Mouse (Mus musculus) hindbrain, embryonic 10.5 days (tissue): ENCODE results near the gene Mpc1. TPM values are rescaled to one million over a fixed set of nuclear protein-coding genes. Genes with fewer than 3 reads are reported as not detected.

ENCODE experiments used
- DNase-seq: peaks from one replicate; pipeline ENCODE4 v3.0.0-alpha.2; 2017; ENCODE audit warnings: low spot score
- H3K27ac ChIP-seq: fragments of 300-500 bp; sonication (generic); 2 replicates; pipeline ENCODE4 v1.5.1; 2016; ENCODE audit warnings: mild to moderate bottlenecking, moderate library complexity
- H3K27me3 ChIP-seq: fragments of 300-500 bp; sonication (generic); 2 replicates; pipeline ENCODE4 v1.6.1; 2016; ENCODE audit warnings: mild to moderate bottlenecking; ENCODE audit not compliant: poor library complexity, insufficient read depth, severe bottlenecking
- H3K36me3 ChIP-seq: fragments of 300-500 bp; sonication (generic); 2 replicates; pipeline ENCODE4 v1.6.1; 2016; ENCODE audit warnings: mild to moderate bottlenecking, moderate library complexity
- H3K4me1 ChIP-seq: fragments of 300-500 bp; sonication (generic); replicated peaks from 2 replicates; pipeline ENCODE4 v1.6.1; 2016; ENCODE audit warnings: mild to moderate bottlenecking
- H3K4me3 ChIP-seq: fragments of 300-500 bp; sonication (generic); 2 replicates; pipeline ENCODE4 v1.5.1; 2016; ENCODE audit warnings: mild to moderate bottlenecking, moderate library complexity
- H3K9me3 ChIP-seq: fragments of 300-500 bp; sonication (generic); 2 replicates; pipeline ENCODE4 v1.6.1; 2016; ENCODE audit warnings: mild to moderate bottlenecking, moderate library complexity
- WGBS: fragments of 180-500 bp; shearing (Covaris S2); methylation state at CpG from one replicate; pipeline ENCODE4 v1.1.7; 2016; 5-methylcytosine and 5-hydroxymethylcytosine counted together
- polyA plus RNA-seq: library from polyadenylated mRNA; unstranded; fragments of >200 nt; fragmentation: Nextera tagmentation; extraction: Ambion mirVana; gene quantifications from 2 replicates; pipeline ENCODE4 v1.2.1, GENCODE M21; 2016

Gene Mpc1
- polyA plus RNA-seq, 1 experiment from 2014 or later: 106 TPM

DNA sequence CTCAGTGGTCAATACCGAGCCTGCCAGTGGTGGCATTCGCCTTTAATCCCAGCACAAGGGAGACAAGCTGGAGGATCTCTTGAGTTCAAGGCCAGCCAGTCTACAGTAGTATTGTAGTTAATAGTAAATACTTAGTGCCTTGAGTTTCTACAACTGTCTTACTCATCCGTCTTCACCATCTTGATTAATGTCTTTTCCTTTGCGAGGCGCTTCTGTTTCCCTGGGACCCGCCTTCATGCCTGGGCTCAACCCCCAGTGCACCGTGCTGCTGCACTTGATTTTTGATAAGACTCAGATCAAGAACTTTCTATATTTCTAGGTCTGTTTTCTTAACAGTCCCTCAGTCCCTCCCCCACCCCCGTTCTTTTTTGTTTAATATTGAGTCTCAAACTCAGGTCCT is 2.4 kb downstream of the Mpc1 start:
- Histone ChIP-seq H3K4me3 (peak overlapping the region; percentile 89), H3K9me3 (no peaks in the 10 kb centered on the region), H3K27ac (no peak overlapping the region), H3K27me3 (peaks cover 25% of the 10 kb centered on the region), H3K4me1 (peaks cover 20% of the 10 kb centered on the region), H3K36me3 (no peaks in the 10 kb centered on the region)
- 33% methylated on average over 8 of the region's 8 CpGs for WGBS
- no peak for DNase-seq

DNA sequence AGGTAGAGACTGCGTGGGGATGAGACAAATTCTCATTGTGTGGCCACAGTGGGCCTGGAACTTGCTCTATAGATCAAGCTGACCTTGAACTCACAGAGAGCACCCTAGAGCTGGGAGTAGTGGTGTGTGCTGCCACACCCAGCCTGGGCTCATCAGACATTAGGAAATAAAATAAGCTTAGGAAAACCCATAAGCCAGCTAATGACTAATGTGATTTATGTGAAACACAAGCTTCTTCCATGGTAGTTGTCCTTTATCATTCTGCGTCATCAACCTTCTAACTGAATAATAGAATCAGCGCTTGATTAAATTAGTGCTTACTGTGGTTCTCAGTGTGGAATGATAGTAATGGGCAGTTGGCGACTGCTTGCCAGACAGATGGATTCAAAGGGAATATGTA is 4.3 kb downstream of the Mpc1 start:
- no peak overlapping the region for H3K4me3 ChIP-seq
- WGBS: 87% methylated on average over 4 of the region's 4 CpGs

DNA sequence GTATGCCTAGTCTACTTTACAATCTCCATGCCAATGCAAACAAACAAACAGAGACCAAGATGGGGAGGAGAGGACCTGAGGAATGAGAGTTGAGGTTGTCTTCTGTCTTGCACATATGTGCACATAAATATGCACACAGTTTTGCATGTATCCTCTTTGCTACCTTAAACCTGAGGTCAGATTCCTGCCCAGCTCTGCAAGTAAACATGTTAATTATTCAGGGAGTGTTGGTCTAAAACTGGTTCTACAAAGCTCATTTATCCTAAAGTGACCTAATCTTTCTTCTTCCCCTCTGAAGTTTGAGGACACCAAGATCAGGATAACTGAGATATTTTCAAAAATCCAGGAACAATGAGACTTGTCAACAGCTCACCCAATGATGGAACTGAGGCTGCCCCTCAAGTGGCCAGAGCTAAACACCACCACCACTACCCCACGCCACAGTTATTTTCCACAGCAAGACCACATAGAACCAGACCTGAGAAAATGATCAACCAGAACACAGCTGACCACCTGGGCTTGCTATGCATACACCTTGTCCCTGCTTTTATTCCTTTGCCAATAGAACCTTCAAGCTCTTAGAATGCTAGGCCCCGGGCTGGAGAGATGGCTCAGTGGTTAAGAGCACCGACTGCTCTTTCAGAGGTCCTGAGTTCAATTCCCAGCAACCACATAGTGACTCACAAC is 7.4 kb downstream of the Mpc1 start:
- WGBS: 91% methylated on average over 3 of the region's 3 CpGs
- 0 out of 2 replicates have a peak, but pooled peaks cover 3% of the 10 kb centered on the region for H3K36me3 ChIP-seq
- H3K4me3 ChIP-seq: no peak overlapping the region
- no peaks in the 10 kb centered on the region for H3K9me3 ChIP-seq
- no peaks in the 10 kb centered on the region for H3K4me1 ChIP-seq
- H3K27me3 ChIP-seq: peaks cover 12% of the 10 kb centered on the region
- no peak overlapping the region for H3K27ac ChIP-seq
- DNase-seq: no peak

More for the DNA sequence above, 4.3 kb downstream of the Mpc1 start:
- Histone ChIP-seq H3K36me3 (no peaks in the 10 kb centered on the region), H3K27ac (no peak overlapping the region), H3K4me1 (peaks cover 20% of the 10 kb centered on the region), H3K9me3 (no peaks in the 10 kb centered on the region), H3K27me3 (peaks cover 25% of the 10 kb centered on the region)
- no peak for DNase-seq

DNA sequence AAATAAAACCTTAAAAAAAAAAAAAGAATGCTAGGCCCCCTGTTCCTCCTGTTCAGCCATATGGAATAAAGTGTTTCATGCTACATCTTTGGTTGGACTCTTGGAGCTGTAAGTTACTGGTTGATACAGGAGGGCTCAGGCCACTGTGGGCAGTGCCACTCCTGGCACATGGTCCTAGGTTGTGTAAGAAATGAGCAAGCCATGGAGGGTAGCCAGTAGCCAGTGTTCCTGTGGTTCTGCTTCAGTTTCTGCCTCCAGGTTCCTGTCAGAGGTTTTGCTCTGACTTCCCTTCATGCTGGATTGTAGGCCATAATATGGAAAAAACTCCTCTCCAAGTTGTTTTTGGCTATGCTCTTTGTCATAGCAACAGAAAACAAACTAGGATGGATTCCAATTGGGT is 8.0 kb downstream of the Mpc1 start:
- no peak overlapping the region for H3K4me3 ChIP-seq
- 0 out of 2 replicates have a peak, but pooled peaks cover 3% of the 10 kb centered on the region for H3K36me3 ChIP-seq
- DNase-seq: no peak
- H3K4me1 ChIP-seq: no peaks in the 10 kb centered on the region
- H3K27ac ChIP-seq: no peak overlapping the region
- peaks cover 6% of the 10 kb centered on the region for H3K27me3 ChIP-seq
- no peaks in the 10 kb centered on the region for H3K9me3 ChIP-seq

DNA sequence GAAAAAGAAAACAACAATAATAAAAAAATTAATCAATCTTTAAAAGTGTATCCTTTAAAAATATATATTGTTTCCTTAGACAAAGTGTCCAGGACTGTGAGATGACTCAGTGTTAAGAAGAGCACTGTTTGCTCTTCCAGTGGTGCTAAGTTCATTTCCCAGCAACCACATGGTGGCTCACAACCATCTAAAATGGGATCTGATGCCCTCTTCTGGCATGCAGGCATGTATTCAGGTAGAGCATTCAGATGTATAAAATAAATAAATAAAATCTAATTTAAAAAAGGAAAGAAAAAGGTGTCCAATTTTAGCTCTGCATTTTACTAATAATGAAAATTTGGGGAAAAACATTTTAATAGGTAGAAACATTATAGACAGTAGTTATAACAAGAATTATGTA is 13.1 kb downstream of the Mpc1 start:
- Histone ChIP-seq H3K27me3 (no peaks in the 10 kb centered on the region), H3K36me3 (0 out of 2 replicates have a peak, but pooled peaks cover 5% of the 10 kb centered on the region), H3K4me3 (no peak overlapping the region), H3K27ac (no peak overlapping the region), H3K9me3 (no peaks in the 10 kb centered on the region), H3K4me1 (no peaks in the 10 kb centered on the region)
- no peak for DNase-seq

DNA sequence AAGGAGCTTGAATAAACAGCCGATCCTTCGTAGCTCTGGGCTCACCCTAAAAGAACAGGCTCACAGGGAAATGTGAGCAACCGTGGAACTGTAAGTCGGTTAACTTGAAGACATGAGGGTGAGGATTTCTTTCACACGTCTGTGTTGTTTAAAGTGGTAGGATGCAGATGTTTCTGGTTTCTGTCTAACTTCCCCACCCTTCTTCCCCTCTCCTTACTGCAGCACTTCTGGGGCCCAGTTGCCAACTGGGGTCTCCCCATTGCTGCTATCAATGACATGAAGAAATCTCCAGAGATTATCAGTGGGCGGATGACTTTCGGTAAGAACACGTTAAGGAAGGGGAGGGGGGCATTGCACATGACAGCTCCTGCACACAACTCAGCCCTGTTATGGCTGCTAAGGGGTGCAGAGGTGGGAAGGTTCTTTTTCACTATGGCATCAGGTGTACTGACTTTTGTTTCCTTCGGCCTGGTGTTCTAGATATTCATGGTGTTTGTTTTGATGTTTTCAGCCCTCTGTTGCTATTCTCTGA is 13.7 kb downstream of the Mpc1 start:
- no peaks in the 10 kb centered on the region for H3K4me1 ChIP-seq
- WGBS: 90% methylated on average over 9 of the region's 9 CpGs
- no peak for DNase-seq

DNA sequence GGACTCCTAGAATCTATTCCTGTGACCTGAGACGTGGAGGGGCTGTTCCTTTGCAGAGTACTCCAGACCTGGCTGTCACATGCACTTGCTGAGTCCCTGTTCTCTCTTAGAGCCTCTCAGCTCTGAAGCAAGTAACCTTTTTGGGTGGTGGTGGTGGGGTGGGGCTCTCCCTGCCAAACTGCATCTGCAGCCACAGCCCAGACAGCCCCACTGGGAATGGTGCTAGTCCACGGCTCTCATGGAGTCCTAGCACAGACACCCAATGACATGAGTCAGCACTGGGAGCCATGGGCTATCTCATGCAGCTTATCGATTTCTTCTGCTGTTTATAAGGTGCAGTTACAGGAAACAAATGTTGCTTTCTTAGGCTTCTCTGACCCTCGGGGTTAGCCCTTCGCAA is 15.0 kb downstream of the Mpc1 start:
- Histone ChIP-seq H3K27me3 (no peaks in the 10 kb centered on the region), H3K27ac (no peak overlapping the region)
- WGBS: 83% methylated on average over 5 of the region's 5 CpGs

More for the DNA sequence above, 13.7 kb downstream of the Mpc1 start:
- Histone ChIP-seq H3K27me3 (no peaks in the 10 kb centered on the region), H3K4me3 (no peak overlapping the region), H3K9me3 (no peaks in the 10 kb centered on the region), H3K27ac (no peak overlapping the region), H3K36me3 (0 out of 2 replicates have a peak, but pooled peaks cover 5% of the 10 kb centered on the region)

DNA sequence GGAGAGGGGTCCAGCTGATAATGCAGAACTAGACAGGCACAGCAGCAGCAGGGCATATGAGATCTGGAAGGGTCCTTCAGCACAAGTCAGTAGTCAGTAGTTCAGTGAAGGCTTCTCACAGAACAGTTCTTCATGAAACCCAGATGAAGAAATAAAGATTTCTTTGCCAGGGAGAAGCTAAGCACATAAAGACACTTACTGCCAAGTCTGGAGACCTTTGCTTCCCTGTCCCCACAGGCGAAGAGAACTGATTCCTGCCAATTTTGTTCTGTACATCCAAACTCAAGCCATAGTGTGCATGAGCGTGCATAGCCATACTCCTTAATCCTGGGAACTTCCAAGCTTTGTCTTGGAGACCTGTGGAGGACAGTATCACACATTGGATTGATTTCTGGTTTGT is 15.6 kb downstream of the Mpc1 start:
- WGBS: 86% methylated on average over 2 of the region's 2 CpGs
- DNase-seq: no peak
- no peak overlapping the region for H3K4me3 ChIP-seq
- H3K4me1 ChIP-seq: no peaks in the 10 kb centered on the region
- no peak overlapping the region for H3K27ac ChIP-seq
- no peaks in the 10 kb centered on the region for H3K9me3 ChIP-seq
- H3K36me3 ChIP-seq: 0 out of 2 replicates have a peak, but pooled peaks cover 5% of the 10 kb centered on the region
- no peaks in the 10 kb centered on the region for H3K27me3 ChIP-seq

More for the DNA sequence above, 15.0 kb downstream of the Mpc1 start:
- 0 out of 2 replicates have a peak, but pooled peaks cover 5% of the 10 kb centered on the region for H3K36me3 ChIP-seq
- H3K4me1 ChIP-seq: no peaks in the 10 kb centered on the region
- no peak overlapping the region for H3K4me3 ChIP-seq
- DNase-seq: no peak
- H3K9me3 ChIP-seq: no peaks in the 10 kb centered on the region

DNA sequence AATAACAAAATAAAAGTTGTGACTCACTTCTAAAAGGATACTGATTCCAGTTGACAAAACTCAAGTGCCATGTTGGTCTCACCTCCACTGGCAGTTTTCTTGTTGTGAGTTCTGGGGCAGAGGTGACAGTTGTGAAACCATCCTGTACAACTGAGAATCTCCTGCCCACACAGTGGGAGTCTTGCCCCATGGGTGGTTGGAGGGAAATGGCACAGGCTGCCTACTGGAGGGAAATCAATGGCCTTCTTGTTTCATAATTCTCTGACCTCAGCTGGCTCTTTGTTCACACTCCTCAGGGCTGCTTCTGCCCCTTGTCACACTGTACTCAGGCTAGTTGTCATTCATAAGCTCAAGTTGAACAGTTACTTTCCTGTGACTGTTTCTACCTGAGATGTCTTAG is 16.8 kb downstream of the Mpc1 start:
- no peaks in the 10 kb centered on the region for H3K4me1 ChIP-seq
- no peaks in the 10 kb centered on the region for H3K27me3 ChIP-seq
- H3K36me3 ChIP-seq: 0 out of 2 replicates have a peak, but pooled peaks cover 2% of the 10 kb centered on the region
- DNase-seq: no peak
- H3K9me3 ChIP-seq: no peaks in the 10 kb centered on the region
- H3K27ac ChIP-seq: no peak overlapping the region
- no peak overlapping the region for H3K4me3 ChIP-seq

DNA sequence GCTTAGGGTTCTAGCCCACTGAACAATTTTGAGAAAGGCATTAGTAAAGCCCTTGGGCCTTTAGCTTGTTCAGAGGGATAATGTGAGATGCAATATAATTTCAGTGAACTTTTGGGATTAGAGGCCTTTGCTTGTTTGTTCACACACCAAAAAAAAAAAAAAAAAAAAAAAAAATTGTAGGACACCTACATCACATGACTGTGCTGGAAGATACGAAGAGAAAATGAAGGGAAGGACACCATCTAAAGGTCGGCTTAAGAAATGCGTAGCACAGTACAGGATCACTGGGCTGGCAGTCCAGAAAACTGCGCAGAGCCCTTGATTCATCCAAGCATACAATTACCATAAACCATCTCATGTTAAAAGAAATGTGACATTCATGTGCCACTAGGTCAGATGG is 18.8 kb downstream of the Mpc1 start:
- no peak for DNase-seq
- H3K9me3 ChIP-seq: no peaks in the 10 kb centered on the region
- H3K36me3 ChIP-seq: 0 out of 2 replicates have a peak, but pooled peaks cover 2% of the 10 kb centered on the region
- H3K27ac ChIP-seq: no peak overlapping the region
- H3K4me1 ChIP-seq: no peaks in the 10 kb centered on the region
- no peaks in the 10 kb centered on the region for H3K27me3 ChIP-seq
- WGBS: 77% methylated on average over 4 of the region's 4 CpGs
- H3K4me3 ChIP-seq: no peak overlapping the region

DNA sequence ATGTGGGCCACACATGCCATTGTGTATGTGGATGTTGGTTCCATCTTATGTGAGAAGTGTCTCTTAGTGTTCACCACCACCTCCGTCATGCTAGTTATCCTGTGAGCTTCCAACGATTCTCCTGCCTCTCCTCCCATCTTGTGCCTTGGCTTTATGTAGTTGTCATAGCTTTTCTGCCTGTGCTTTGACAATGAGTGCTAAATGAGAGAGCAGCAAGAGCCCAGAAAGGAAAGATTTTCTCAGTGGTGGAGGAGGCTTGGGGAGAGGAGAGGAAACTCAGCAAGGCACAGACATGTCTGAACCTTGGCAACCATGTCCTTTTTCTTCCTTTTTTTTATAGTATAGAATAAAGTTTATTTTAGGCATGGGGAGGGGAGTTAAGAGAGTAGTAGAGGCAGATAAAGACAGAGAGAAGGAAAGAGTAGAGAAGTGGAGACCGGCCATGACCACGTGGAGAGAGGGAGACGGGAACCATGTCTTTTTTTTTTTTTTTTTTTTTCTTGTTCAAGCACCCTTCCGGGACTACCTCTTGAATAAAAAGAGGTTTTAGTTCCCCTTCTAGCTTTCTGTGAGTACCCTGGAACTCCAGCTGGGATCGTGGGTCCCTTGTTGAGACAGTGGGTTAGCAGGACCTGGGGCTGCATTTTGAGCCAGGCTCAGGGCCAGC is 20.2 kb downstream of the Mpc1 start:
- H3K9me3 ChIP-seq: no peaks in the 10 kb centered on the region
- no peaks in the 10 kb centered on the region for H3K4me1 ChIP-seq
- no peaks in the 10 kb centered on the region for H3K36me3 ChIP-seq
- H3K4me3 ChIP-seq: no peak overlapping the region
- H3K27me3 ChIP-seq: no peaks in the 10 kb centered on the region
- H3K27ac ChIP-seq: no peak overlapping the region
- no peak for DNase-seq
- WGBS: 76% methylated on average over 7 of the region's 7 CpGs

DNA sequence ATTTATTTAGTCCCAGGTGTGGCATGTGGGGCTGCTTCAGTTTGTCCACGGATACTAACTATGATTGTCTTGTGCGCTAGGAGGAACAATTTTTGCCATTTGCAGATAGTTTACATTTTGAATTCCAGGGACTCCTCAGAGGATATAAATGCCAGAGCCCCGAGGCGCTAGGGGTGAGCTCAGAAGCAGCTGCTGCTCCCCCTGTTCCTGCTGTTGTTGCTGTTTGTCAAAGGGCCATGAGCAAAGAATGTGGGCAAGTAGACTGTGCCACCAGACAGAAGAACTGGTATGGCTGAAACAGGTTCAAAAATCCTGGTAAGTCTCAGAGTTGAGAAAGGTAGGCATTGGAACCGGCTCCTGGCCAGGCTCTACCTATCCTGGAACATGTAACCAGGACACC is 21.0 kb downstream of the Mpc1 start:
- WGBS: 71% methylated on average over 5 of the region's 5 CpGs
- H3K4me1 ChIP-seq: no peaks in the 10 kb centered on the region
- no peak overlapping the region for H3K27ac ChIP-seq
- H3K9me3 ChIP-seq: no peaks in the 10 kb centered on the region
- no peaks in the 10 kb centered on the region for H3K36me3 ChIP-seq
- DNase-seq: no peak
- no peak overlapping the region for H3K4me3 ChIP-seq
- no peaks in the 10 kb centered on the region for H3K27me3 ChIP-seq

DNA sequence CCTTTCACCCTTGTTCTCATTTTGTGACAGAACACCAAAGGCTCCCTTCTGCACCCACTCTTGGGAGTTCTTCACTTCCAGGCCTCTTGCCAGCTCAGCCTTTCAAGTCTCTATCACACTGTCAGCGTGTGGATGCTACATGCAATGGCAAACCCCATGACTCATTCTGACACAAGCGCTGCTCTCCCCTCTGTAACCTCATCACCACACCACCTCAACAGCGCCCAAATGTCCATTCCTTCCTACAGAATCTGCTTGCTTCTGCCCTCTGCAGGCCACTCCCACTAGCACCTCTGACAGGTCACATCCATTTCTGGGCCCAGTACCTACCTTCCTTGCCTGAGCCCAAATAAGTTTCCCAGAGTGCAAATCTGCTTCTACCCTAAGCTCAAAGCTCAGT is 23.1 kb downstream of the Mpc1 start:
- peaks cover 6% of the 10 kb centered on the region; the same call in 1 of the 2 replicates for H3K4me1 ChIP-seq
- WGBS: 26% methylated on average over 3 of the region's 3 CpGs
- H3K27me3 ChIP-seq: no peaks in the 10 kb centered on the region
- no peak for DNase-seq
- no peaks in the 10 kb centered on the region for H3K36me3 ChIP-seq
- no peak overlapping the region for H3K4me3 ChIP-seq
- no peak overlapping the region for H3K27ac ChIP-seq
- H3K9me3 ChIP-seq: no peaks in the 10 kb centered on the region
